Mouse (Mus musculus) limb, embryonic 15.5 days (tissue): ENCODE results near the gene Map3k1. TPM values are rescaled to one million over a fixed set of nuclear protein-coding genes. Genes with fewer than 3 reads are reported as not detected.
A peak's percentile ranks its signal among the peaks of the same experiment; 100 is the strongest.

Source experiments
- ATAC-seq: fragments of 200-750 bp; cut with Nextera tagmentation; 2 replicates; pipeline ENCODE4 v1.8.0; 2017; ENCODE audit warnings: low read depth, moderate TSS enrichment; ENCODE audit not compliant: insufficient number of reproducible peaks, low FRiP score, low TSS enrichment
- H3K27ac ChIP-seq: fragments of 300-500 bp; sonication (generic); 2 replicates; pipeline ENCODE4 v1.5.1; 2015; ENCODE audit warnings: moderate library complexity, mild to moderate bottlenecking, inconsistent platforms
- H3K27me3 ChIP-seq: fragments of 300-500 bp; sonication (generic); 2 replicates; pipeline ENCODE4 v1.6.1; 2015; ENCODE audit warnings: inconsistent platforms
- H3K36me3 ChIP-seq: fragments of 300-500 bp; sonication (generic); 2 replicates; pipeline ENCODE4 v1.6.1; 2015; ENCODE audit warnings: inconsistent platforms
- H3K4me1 ChIP-seq: fragments of 300-500 bp; sonication (generic); 2 replicates; pipeline ENCODE4 v1.6.1; 2015; ENCODE audit warnings: inconsistent platforms
- H3K4me2 ChIP-seq: fragments of 300-500 bp; sonication (generic); 2 replicates; pipeline ENCODE4 v1.6.1; 2015; ENCODE audit warnings: mild to moderate bottlenecking, inconsistent platforms
- H3K4me3 ChIP-seq: fragments of 300-500 bp; sonication (generic); 2 replicates; pipeline ENCODE4 v1.5.1; 2015; ENCODE audit warnings: mild to moderate bottlenecking, inconsistent platforms
- H3K9ac ChIP-seq: fragments of 300-500 bp; sonication (generic); 2 replicates; pipeline ENCODE4 v1.6.1; 2015; ENCODE audit warnings: inconsistent platforms
- H3K9me3 ChIP-seq: fragments of 300-500 bp; sonication (generic); 2 replicates; pipeline ENCODE4 v1.6.1; 2016; ENCODE audit warnings: inconsistent platforms
- WGBS: fragments of 180-500 bp; shearing (Covaris S2); methylation state at CpG from one replicate; pipeline ENCODE4 v1.1.7; 2015; 5-methylcytosine and 5-hydroxymethylcytosine counted together
- polyA plus RNA-seq: library from polyadenylated mRNA; unstranded; fragments of >200 nt; fragmentation: Nextera tagmentation; extraction: Ambion mirVana; gene quantifications from 2 replicates; pipeline ENCODE4 v1.2.1, GENCODE M21; 2015

The Map3k1 gene
- polyA plus RNA-seq: 13.1 and 14.5 TPM in 2 replicates

- Histone ChIP-seq H3K4me2 (peak within 1 kb of the TSS; percentile 94), H3K36me3 (no peaks in the 10 kb centered on the region), H3K9ac (peak within 1 kb of the TSS; percentile 90), H3K27ac (peak within 1 kb of the TSS; percentile 96), H3K4me3 (peak within 1 kb of the TSS; percentile 94), H3K27me3 (no peaks in the 10 kb centered on the region), H3K9me3 (no peaks in the 10 kb centered on the region), H3K4me1 (peaks cover 28% of the 10 kb centered on the region)
- peak; percentile 84 for ATAC-seq
- WGBS: under 1% methylated on average over 90 of the region's 136 CpGs
These were observed at the start of gene Map3k1 for GRCm38 (mm10) chr13:111808637-111809465. Gene Map3k1, minus strand, starts transcription at chr13:111808993.

DNA sequence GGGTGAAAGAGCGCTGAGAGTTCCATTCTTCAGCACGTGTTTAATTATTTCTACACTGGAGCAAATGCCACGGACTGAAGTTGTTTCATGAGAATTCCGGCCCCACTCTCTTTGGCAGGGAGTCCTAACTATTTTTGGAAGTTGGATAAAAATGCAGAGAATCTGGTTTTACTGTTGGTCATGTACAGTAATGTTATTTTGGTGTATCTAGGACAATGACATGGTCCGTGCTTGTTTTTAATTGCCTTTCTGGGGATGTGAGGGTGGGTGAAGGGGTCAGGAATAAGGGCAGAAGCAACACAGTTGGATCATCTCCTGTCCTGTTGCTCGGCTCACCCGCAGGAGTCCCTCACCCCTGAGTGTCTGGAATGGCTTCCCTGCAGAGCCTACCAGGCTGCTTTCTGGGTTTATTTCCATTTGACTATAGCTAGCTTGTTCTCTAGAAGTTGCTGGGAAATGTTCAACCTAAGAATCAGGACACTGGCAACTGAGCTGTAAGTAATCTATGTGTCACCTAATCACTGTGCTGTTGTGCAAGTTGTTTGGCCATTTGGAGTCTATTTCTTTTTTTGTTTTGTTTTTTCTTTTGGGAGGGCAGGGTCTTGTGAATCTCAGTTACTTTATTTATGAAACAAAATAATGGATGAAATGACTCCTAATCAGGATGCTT, 48.1 kb upstream of the Map3k1 start:
- Histone ChIP-seq H3K4me2 (no peak overlapping the region), H3K9ac (no peak overlapping the region), H3K4me3 (no peak overlapping the region), H3K27me3 (no peaks in the 10 kb centered on the region), H3K36me3 (no peaks in the 10 kb centered on the region), H3K4me1 (peaks cover 3% of the 10 kb centered on the region; the same call in 1 of the 2 replicates), H3K27ac (peak overlapping the region; percentile 12; the same call in 1 of the 2 replicates), H3K9me3 (no peaks in the 10 kb centered on the region)
- WGBS: 39% methylated on average over 7 of the region's 7 CpGs
- ATAC-seq: no peak

- no peaks in the 10 kb centered on the region for H3K27me3 ChIP-seq
- no peaks in the 10 kb centered on the region for H3K36me3 ChIP-seq
- no peak overlapping the region for H3K27ac ChIP-seq
- no peak overlapping the region for H3K9ac ChIP-seq
- H3K4me1 ChIP-seq: peaks cover 3% of the 10 kb centered on the region; the same call in 1 of the 2 replicates
- H3K9me3 ChIP-seq: no peaks in the 10 kb centered on the region
- H3K4me2 ChIP-seq: no peak overlapping the region
- no peak overlapping the region for H3K4me3 ChIP-seq
- WGBS: 85% methylated on average over 7 of the region's 7 CpGs
- ATAC-seq: no peak
These were observed 47.4 kb upstream of the Map3k1 start for GRCm38 (mm10) chr13:111856232-111856631.

- no peaks in the 10 kb centered on the region for H3K9me3 ChIP-seq
- peaks cover 3% of the 10 kb centered on the region; the same call in 1 of the 2 replicates for H3K4me1 ChIP-seq
- ATAC-seq: no peak
- 86% methylated on average over 9 of the region's 9 CpGs for WGBS
- no peak overlapping the region for H3K4me3 ChIP-seq
- no peak overlapping the region for H3K9ac ChIP-seq
- no peaks in the 10 kb centered on the region for H3K36me3 ChIP-seq
- no peak overlapping the region for H3K4me2 ChIP-seq
- H3K27me3 ChIP-seq: no peaks in the 10 kb centered on the region
- H3K27ac ChIP-seq: no peak overlapping the region
These were observed 43.8 kb upstream of the Map3k1 start for GRCm38 (mm10) chr13:111852451-111853224.

DNA sequence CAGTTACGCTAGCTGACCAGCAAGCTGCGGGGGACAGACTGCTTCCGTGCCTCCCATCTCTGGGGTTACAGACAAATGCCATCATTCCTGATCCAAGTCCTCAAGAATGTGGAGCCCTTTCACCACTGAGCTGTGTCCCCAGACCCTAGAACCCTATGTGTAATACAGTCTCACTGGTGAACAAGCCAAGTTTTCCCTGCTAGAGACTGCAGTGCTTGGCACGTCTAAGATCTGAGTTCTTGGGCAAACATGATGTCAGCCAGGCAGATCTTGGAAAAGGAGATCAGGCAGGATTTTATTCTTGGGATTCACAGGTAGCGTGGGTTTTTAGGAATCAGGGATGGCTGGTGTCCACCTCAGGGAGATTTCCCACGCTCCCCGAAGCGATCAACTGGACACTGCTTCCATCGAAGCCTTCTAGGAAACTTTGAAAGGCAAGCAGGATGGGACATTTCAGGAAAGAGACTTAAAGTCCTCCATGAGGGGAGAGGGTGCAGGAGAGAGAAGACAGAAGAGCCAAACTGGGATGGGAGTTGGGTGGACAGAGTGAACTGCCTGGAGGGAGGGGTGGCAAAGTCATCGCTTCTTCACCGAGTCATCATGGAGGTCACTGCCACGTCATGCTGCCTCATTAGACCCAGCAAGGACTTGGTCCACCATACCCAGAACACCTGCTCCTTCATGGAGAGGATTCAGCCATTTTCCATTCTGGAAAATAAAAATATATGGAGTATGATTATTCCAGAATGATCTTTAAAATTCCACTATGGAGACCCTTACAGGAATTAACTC, 41.4 kb upstream of the Map3k1 start:
- WGBS: 90% methylated on average over 12 of the region's 12 CpGs
- H3K27ac ChIP-seq: no peak overlapping the region
- no peak overlapping the region for H3K9ac ChIP-seq
- no peak overlapping the region for H3K4me3 ChIP-seq
- H3K36me3 ChIP-seq: no peaks in the 10 kb centered on the region
- H3K9me3 ChIP-seq: no peaks in the 10 kb centered on the region
- no peak for ATAC-seq
- H3K4me2 ChIP-seq: no peak overlapping the region
- H3K4me1 ChIP-seq: peaks cover 4% of the 10 kb centered on the region; the same call in 1 of the 2 replicates
- H3K27me3 ChIP-seq: no peaks in the 10 kb centered on the region

DNA sequence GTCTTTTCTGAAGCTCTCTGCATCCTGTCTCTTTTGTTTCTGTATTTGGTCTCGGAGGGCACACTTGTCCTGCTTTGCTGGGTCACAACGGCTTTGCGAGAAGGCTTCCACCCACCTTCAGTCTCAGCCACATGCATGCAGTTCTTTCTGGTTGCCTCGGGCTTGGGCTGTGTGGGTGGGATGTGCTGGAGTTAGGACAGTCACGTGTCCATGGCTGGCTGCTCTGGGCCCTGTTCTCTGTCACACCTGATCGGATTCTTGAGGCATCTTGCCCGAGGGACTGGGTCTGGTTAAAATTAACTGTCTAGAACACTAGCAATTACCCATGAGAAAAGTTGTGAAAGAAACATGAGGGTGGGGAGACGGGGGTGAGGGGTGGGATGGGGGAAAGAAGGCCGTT, 36.7 kb upstream of the Map3k1 start:
- no peaks in the 10 kb centered on the region for H3K36me3 ChIP-seq
- H3K4me2 ChIP-seq: no peak overlapping the region
- 22% methylated on average over 9 of the region's 9 CpGs for WGBS
- no peak overlapping the region for H3K4me3 ChIP-seq
- peaks cover 4% of the 10 kb centered on the region; the same call in 1 of the 2 replicates for H3K4me1 ChIP-seq
- no peak overlapping the region for H3K27ac ChIP-seq
- H3K27me3 ChIP-seq: no peaks in the 10 kb centered on the region
- no peak for ATAC-seq
- H3K9me3 ChIP-seq: no peaks in the 10 kb centered on the region
- H3K9ac ChIP-seq: no peak overlapping the region

- H3K4me3 ChIP-seq: no peak overlapping the region
- H3K27me3 ChIP-seq: no peaks in the 10 kb centered on the region
- no peak for ATAC-seq
- no peaks in the 10 kb centered on the region for H3K36me3 ChIP-seq
- H3K9ac ChIP-seq: no peak overlapping the region
- 78% methylated on average over 3 of the region's 3 CpGs for WGBS
- H3K4me1 ChIP-seq: peaks cover 4% of the 10 kb centered on the region; the same call in 1 of the 2 replicates
- H3K4me2 ChIP-seq: no peak overlapping the region
- H3K27ac ChIP-seq: no peak overlapping the region
- H3K9me3 ChIP-seq: no peaks in the 10 kb centered on the region
These were observed 35.5 kb upstream of the Map3k1 start for GRCm38 (mm10) chr13:111844313-111844712.

GRCm38 (mm10) chr13:111835787-111836186, 27.0 kb upstream of the Map3k1 start:
- 64% methylated on average over 8 of the region's 8 CpGs for WGBS
- H3K9ac ChIP-seq: no peak overlapping the region

GRCm38 (mm10) chr13:111834613-111835012, 25.8 kb upstream of the Map3k1 start:
- 39% methylated on average over 11 of the region's 11 CpGs for WGBS
- Histone ChIP-seq H3K36me3 (no peaks in the 10 kb centered on the region), H3K27ac (no peak overlapping the region), H3K9me3 (no peaks in the 10 kb centered on the region), H3K4me3 (no peak overlapping the region), H3K4me1 (0 out of 2 replicates have a peak, but pooled peaks cover 3% of the 10 kb centered on the region), H3K9ac (no peak overlapping the region), H3K27me3 (no peaks in the 10 kb centered on the region), H3K4me2 (no peak overlapping the region)
- no peak for ATAC-seq

More at GRCm38 (mm10) chr13:111835787-111836186, 27.0 kb upstream of the Map3k1 start:
- H3K27me3 ChIP-seq: no peaks in the 10 kb centered on the region
- no peak for ATAC-seq
- H3K4me1 ChIP-seq: 0 out of 2 replicates have a peak, but pooled peaks cover 3% of the 10 kb centered on the region
- H3K27ac ChIP-seq: no peak overlapping the region
- H3K36me3 ChIP-seq: no peaks in the 10 kb centered on the region
- no peak overlapping the region for H3K4me3 ChIP-seq
- H3K9me3 ChIP-seq: no peaks in the 10 kb centered on the region
- no peak overlapping the region for H3K4me2 ChIP-seq

- Histone ChIP-seq H3K9ac (no peak overlapping the region), H3K27ac (no peak overlapping the region), H3K36me3 (no peaks in the 10 kb centered on the region), H3K9me3 (no peaks in the 10 kb centered on the region), H3K4me1 (0 out of 2 replicates have a peak, but pooled peaks cover 3% of the 10 kb centered on the region), H3K27me3 (no peaks in the 10 kb centered on the region), H3K4me2 (no peak overlapping the region), H3K4me3 (no peak overlapping the region)
- 33% methylated on average over 2 of the region's 2 CpGs for WGBS
- no peak for ATAC-seq
These were observed 20.7 kb upstream of the Map3k1 start for GRCm38 (mm10) chr13:111829473-111829872.

GRCm38 (mm10) chr13:111827481-111827880, 18.7 kb upstream of the Map3k1 start:
- no peak overlapping the region for H3K4me3 ChIP-seq
- H3K27ac ChIP-seq: no peak overlapping the region
- H3K36me3 ChIP-seq: no peaks in the 10 kb centered on the region
- H3K4me1 ChIP-seq: no peaks in the 10 kb centered on the region
- no peaks in the 10 kb centered on the region for H3K27me3 ChIP-seq
- 75% methylated on average over 4 of the region's 4 CpGs for WGBS
- H3K9me3 ChIP-seq: no peaks in the 10 kb centered on the region
- no peak for ATAC-seq
- H3K9ac ChIP-seq: no peak overlapping the region
- H3K4me2 ChIP-seq: no peak overlapping the region
